Mouse (Mus musculus) lung, adult 2 months (tissue): ENCODE results near the gene Itga9. TPM values are rescaled to one million over a fixed set of nuclear protein-coding genes. Genes with fewer than 3 reads are reported as not detected.
A peak's percentile ranks its signal among the peaks of the same experiment; 100 is the strongest.

ENCODE experiments used
- DNase-seq: peaks from one replicate; pipeline ENCODE4 v3.0.0; 2022
- H3K4me1 ChIP-seq: fragments of 200-500 bp; 2 replicates; pipeline ENCODE4 v1.6.1; 2011; ENCODE audit warnings: low read length; ENCODE audit not compliant: control insufficient read depth, insufficient read depth
- H3K4me3 ChIP-seq: fragments of 200-500 bp; replicated peaks from 2 replicates; pipeline ENCODE3; 2011; ENCODE audit warnings: low read depth, mild to moderate bottlenecking, control low read depth, low read length; ENCODE audit errors: extremely low read depth
- CTCF ChIP-seq: fragments of 200-500 bp; IDR thresholded peaks from 2 replicates; pipeline ENCODE4 v1.5.1; 2011; ENCODE audit warnings: mild to moderate bottlenecking, low read length, control low read depth; ENCODE audit not compliant: insufficient read depth
- POLR2A ChIP-seq: fragments of 200-500 bp; IDR thresholded peaks from 2 replicates; pipeline ENCODE4 v1.6.1; 2011; ENCODE audit warnings: low read depth, mild to moderate bottlenecking, control low read depth, low read length, borderline replicate concordance; ENCODE audit errors: extremely low read depth
- whole genome bisulfite sequencing: fragments of 180-500 bp; shearing (Covaris S2); methylation state at CpG from one replicate; pipeline ENCODE4 v1.1.7; 2018; 5-methylcytosine and 5-hydroxymethylcytosine counted together
- polyA plus RNA-seq: library from polyadenylated mRNA; depleted of rRNA; stranded (reverse); fragments of >200 nt; gene quantifications from 2 replicates; pipeline ENCODE4 v1.2.3, GENCODE M21; 2012

Itga9 gene
- polyA plus RNA-seq, 1 experiment, result 66.2 TPM

DNA sequence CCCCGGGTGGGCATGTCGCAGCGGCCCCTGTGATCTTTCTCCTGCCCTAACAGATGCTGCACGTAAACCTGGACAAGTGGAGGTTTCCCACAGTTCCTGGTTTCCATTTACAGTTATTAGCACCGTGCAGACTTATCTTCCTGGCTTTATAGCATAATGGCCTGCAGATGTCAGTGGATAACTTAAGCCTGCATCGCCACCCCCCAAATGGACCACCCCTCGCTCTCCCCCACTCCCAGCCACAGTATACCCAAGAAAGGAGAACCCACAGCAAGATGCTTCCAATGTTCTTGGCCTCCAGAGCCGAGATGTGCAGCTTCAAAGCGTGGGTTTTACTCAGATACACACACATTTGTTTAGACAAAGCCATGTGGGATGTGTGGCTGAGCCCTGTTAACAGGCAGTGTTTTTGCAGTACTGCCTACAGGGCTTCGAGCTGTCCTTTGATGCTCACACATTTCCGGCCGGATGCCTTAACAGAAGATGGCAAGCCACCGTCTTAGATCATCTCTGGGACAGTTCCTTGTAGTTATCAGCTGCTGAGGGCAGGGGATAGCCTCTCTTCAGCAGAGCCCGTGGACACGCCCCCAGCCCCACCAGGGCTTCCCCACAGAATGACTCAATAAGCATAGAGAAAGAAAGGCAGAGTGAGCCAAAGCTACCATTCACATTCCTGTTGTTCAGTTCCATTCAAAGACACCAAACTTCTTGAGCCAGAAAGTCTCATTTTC, 71.7 kb downstream of the Itga9 start:
- TF ChIP-seq POLR2A (no peak), CTCF (no peak)
- Histone ChIP-seq H3K4me1 (peaks cover 6% of the 10 kb centered on the region), H3K4me3 (no peak overlapping the region)
- WGBS, result 59% methylated on average over 15 of the region's 15 CpGs
- no peak for DNase-seq

DNA sequence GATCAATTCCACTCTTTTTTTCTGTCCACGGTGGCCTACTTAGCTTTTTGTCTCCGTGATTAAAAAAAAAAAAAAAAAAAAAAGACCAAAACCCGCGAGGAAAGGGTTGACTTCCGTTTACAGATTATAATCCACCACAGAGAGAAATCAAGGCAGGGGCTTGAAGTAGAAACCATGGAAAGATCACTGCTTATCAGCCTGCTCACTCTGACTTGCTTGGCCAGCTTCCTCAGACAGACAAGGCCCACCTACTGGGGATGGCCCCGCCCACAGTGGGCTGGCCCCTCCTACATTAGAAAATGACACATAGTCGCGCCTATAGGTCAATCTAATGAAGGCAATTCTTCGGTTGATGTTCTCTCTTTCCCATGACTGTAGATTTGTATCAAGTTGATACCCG, 72.3 kb downstream of the Itga9 start:
- 68% methylated on average over 10 of the region's 10 CpGs for WGBS
- TF ChIP-seq POLR2A (no peak), CTCF (no peak)
- H3K4me1 ChIP-seq, result peaks cover 6% of the 10 kb centered on the region
- DNase-seq, result no peak
- no peak overlapping the region for H3K4me3 ChIP-seq

DNA sequence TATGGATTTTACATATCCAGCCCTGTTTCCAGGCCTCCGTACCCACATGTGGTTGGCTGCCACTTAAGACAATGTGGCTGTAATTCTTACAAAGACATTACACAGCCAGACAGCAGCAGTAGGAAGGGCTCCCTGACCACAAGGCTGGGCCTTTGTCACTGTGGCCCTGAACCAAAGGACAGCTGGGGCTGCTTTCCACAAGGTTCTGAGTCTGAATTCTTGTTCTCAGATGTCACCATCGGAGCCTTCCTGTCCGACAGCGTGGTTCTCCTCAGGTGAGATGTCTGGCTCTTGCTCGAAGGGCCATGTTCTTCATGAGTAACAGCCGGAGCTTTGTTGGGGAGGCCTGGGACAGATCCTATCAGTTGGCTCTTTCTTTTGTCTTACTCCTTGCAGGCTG, 75.0 kb downstream of the Itga9 start:
- WGBS, result 84% methylated on average over 6 of the region's 6 CpGs
- DNase-seq, result no peak
- Histone ChIP-seq H3K4me3 (no peak overlapping the region), H3K4me1 (peaks cover 6% of the 10 kb centered on the region)
- TF ChIP-seq CTCF, result no peak
- TF ChIP-seq POLR2A, result no peak

DNA sequence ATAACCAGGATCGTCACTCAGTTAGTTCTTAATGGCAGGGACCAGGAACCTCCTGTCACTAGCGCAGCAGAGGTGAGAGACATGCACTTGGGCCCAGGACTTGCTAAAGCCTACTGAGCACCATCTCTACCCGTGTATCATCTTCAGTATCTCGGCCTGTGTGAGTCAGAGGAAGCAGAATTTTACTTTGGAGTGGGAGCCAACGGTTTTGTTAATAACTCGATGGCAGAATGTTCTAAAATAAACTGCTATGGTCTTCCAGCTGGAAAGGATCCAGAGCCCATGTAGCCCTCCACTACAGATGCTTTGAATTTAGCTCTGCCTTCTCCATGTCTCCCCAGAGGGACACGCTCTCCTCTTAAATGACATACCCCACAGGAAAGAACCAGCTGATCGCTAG, 75.7 kb downstream of the Itga9 start:
- no peak overlapping the region for H3K4me3 ChIP-seq
- peaks cover 6% of the 10 kb centered on the region for H3K4me1 ChIP-seq
- TF ChIP-seq CTCF, result no peak
- no peak for TF ChIP-seq POLR2A
- WGBS, result 57% methylated on average over 8 of the region's 8 CpGs
- DNase-seq, result no peak

DNA sequence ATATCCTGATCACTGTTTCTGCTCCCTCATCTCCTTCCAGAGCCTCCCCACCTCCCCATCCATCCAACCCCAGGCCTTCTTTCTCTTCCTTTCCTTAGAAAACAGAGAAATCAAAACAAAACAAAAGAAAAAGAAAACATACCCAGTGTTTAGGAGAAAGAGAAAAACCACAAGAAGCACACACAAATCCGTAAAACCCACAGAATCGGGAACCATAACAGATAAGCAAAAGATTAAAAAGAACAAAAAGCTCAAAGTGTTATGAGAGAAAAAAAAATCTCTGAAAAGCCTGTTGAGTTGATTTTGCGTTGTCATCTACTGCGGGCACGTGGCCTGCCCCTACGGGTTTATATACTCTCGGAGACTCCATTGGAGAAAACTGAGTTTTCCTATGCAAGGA, 77.0 kb downstream of the Itga9 start:
- H3K4me1 ChIP-seq, result peaks cover 6% of the 10 kb centered on the region
- DNase-seq, result no peak
- no peak overlapping the region for H3K4me3 ChIP-seq
- TF ChIP-seq POLR2A (no peak), CTCF (no peak)
- WGBS, result 94% methylated on average over 7 of the region's 7 CpGs

DNA sequence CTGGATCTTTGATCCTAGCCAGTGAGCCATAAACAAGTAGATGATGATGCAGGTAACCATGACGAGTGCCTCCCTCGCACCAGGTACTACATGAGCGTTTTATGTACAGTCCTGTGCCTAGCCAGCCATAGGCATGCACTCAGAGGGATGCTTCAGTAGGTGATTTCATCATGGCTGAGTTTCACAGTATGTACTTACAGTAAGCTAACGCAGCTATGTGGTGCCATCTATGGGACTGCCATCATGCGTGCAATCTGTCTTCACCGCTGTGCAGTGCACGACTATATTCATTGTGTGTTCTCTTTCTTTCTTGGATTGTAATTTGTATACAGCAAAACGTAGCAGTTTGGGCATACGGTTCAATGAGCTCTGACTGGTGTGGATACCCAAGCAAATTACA, 77.9 kb downstream of the Itga9 start:
- no peak for TF ChIP-seq POLR2A
- peak; percentile 49 for TF ChIP-seq CTCF
- peaks cover 6% of the 10 kb centered on the region for H3K4me1 ChIP-seq
- no peak overlapping the region for H3K4me3 ChIP-seq
- WGBS, result 81% methylated on average over 9 of the region's 9 CpGs
- DNase-seq, result no peak

DNA sequence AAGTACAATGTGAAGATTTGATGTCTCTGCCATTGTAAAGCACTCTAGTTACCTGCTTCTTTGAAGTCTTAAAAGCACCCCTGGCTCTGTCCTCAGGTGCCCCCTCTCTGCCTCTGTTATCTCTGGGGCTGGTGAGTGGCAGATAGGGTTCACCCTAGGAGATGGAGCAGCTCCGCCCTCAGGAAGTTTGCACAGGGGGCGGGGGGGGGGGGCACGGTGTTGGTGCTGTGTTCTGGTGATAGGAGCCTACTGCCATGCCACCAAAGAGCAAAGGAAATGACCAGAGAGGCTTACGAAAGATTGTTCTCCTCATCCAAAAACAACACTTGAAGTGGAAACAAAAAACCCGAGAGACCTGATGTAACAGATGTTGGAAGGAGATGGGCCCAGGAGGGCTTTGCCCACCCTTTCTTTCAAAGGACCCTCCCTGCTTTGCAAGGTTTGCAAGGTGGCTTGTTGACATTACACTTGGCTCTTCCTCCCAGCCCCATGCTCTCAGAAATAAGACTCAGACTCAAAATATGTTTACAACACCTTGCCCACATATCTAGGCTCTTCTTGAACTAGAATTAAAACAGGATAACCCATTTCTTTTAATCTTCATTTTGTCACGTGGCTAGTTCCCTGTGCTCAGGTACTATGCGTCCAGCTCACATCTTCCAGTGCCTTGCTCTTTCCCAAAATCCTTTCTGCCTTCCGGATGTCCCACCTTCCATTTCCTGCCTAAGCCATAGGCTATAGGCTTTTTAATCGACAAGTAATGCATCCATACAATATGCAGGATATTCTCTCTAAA, 79.9 kb downstream of the Itga9 start:
- WGBS, result 42% methylated on average over 9 of the region's 9 CpGs
- peaks cover 6% of the 10 kb centered on the region for H3K4me1 ChIP-seq
- TF ChIP-seq CTCF, result no peak
- no peak for TF ChIP-seq POLR2A
- no peak overlapping the region for H3K4me3 ChIP-seq
- no peak for DNase-seq

DNA sequence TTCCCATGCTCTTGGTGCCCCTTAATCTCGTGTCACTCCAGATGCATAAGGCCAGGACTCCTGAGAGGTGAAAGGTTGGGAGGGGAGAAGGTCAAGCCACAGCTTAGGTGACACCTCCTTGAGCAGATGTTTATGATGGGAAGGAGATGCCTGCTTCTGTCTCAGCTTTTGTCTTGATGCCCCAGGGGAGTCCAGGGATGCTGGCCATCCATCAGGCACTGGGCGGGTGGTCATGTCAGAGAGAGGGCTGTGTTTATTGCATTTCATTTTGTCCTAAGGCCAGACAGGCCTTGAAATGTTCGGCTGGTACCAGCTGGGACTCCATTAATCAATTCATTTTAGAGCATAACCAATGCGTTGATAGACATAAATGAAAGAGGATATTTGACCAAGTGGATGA, 81.8 kb downstream of the Itga9 start:
- Histone ChIP-seq H3K4me3 (no peak overlapping the region), H3K4me1 (no peaks in the 10 kb centered on the region)
- WGBS, result 83% methylated on average over 4 of the region's 4 CpGs
- TF ChIP-seq CTCF, result no peak
- no peak for TF ChIP-seq POLR2A
- no peak for DNase-seq

DNA sequence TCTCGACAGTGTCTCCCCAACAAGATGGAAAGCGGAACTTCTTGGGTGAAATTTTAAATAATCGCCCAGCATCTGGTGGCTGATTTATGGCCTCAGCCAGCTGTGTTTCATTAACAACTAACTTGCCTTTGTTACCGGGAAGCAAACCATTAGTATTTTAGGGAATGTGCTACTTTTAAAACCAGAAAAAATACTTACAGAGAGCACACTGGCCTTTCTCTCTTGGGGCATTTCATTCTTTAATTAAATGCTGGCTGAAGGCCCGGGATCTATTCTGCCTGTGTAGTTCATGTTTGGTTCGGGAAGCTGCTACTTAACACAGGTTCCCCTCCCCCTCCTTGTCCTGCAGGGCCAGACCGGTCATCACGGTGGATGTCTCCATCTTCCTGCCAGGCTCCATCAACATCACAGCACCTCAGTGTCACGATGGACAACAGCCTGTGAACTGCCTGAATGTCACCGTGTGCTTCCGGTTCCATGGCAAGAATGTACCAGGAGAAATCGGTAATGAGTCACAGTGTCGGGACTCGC, 82.5 kb downstream of the Itga9 start:
- Histone ChIP-seq H3K4me1 (no peaks in the 10 kb centered on the region), H3K4me3 (no peak overlapping the region)
- DNase-seq, result no peak
- 54% methylated on average over 14 of the region's 14 CpGs for WGBS
- no peak for TF ChIP-seq CTCF
- TF ChIP-seq POLR2A, result no peak

DNA sequence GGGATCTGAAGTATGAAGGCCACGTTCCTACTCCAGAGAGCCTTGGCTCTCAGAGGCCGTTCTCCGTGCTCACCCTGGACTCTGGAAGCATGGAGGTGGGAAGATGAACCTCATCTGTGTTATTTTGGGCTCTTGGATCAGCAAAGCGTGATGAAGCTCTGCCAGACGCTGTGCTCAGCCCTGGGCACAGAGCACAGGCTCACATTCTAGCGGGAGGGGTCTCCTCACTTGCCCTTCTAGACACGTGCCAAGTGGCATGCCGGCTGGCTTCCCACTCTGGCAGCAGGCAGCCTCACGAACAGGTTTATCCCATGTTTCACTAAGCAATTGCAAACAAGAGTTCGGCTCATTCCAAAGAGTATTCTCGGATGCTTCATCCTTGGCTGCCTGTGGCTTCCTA, 86.8 kb downstream of the Itga9 start:
- H3K4me3 ChIP-seq, result no peak overlapping the region
- DNase-seq, result no peak
- TF ChIP-seq CTCF (no peak), POLR2A (no peak)
- WGBS, result 65% methylated on average over 11 of the region's 11 CpGs
- no peaks in the 10 kb centered on the region; the same call in 1 of the 2 replicates for H3K4me1 ChIP-seq

DNA sequence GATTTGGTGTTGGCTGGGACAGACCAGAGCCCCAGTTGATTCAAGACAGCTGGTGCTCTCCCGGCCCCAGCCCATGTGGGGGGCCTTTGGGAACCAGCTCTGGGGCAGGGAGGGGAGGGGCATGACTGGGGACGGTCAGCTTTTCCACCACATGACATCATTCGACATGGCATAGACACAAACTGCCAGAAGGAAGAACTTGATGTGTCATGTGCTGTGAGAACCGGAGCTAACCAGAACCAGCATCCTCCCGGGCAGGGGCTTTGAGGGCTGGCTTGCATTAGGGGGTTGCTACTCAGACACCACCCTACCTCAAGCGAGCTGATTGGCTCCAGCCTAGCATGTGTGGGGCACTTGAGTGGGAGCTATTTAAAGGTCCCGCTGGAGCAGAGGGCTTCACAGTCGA, 87.9 kb downstream of the Itga9 start:
- TF ChIP-seq POLR2A, result no peak
- no peak for TF ChIP-seq CTCF
- 50% methylated on average over 8 of the region's 8 CpGs for WGBS
- no peak overlapping the region for H3K4me3 ChIP-seq
- H3K4me1 ChIP-seq, result no peaks in the 10 kb centered on the region; the same call in 1 of the 2 replicates
- DNase-seq, result no peak
